Mouse (Mus musculus) liver, embryonic 14.5 days (tissue): ENCODE data around the gene Mta1. TPM values are rescaled to one million over a fixed set of nuclear protein-coding genes. Genes with fewer than 3 reads are reported as not detected.

ENCODE experiments used
- ATAC-seq: fragments of 200-750 bp; cut with Nextera tagmentation; 2 replicates; pipeline ENCODE4 v1.8.0; 2017; ENCODE audit warnings: moderate number of reproducible peaks, mild to moderate bottlenecking, moderate library complexity; ENCODE audit not compliant: insufficient read depth
- DNase-seq, 3 experiments: peaks; one replicate each; pipeline ENCODE4 v3.0.0-alpha.2; 2012 to 2013; ENCODE audit warnings: low read depth in 3 of 3, low spot score in 3 of 3
- H3K27ac ChIP-seq: fragments of 300-500 bp; sonication (generic); 2 replicates; pipeline ENCODE4 v1.5.1; 2014; ENCODE audit warnings: moderate library complexity, mild to moderate bottlenecking, control low read depth, inconsistent platforms
- H3K27me3 ChIP-seq: fragments of 300-500 bp; sonication (generic); 2 replicates; pipeline ENCODE4 v1.6.1; 2014; ENCODE audit warnings: mild to moderate bottlenecking, low read length, moderate library complexity; ENCODE audit not compliant: control insufficient read depth, insufficient read depth
- H3K36me3 ChIP-seq: fragments of 300-500 bp; sonication (generic); replicated peaks from 2 replicates; pipeline ENCODE4 v1.6.1; 2014; ENCODE audit warnings: low read depth; ENCODE audit not compliant: control insufficient read depth, insufficient read depth
- H3K4me1 ChIP-seq, 2 experiments: fragments of 200-500 bp in 1 of 2; fragments of 300-500 bp in 1 of 2; sonication (generic) in 1 of 2; replicated peaks; 2 replicates each; pipeline ENCODE4 v1.6.1; 2012 to 2014; ENCODE audit warnings: antibody characterized with exemption in 1 of 2, inconsistent platforms in 1 of 2, low read length in 1 of 2; ENCODE audit not compliant: control insufficient read depth in 2 of 2, insufficient read depth in 2 of 2
- H3K4me2 ChIP-seq: fragments of 300-500 bp; sonication (generic); 2 replicates; pipeline ENCODE4 v1.6.1; 2014; ENCODE audit warnings: low read depth, mild to moderate bottlenecking, control low read depth, moderate library complexity
- H3K4me3 ChIP-seq, 2 experiments: fragments of 200-500 bp in 1 of 2; fragments of 300-500 bp in 1 of 2; sonication (generic) in 1 of 2; 2 replicates each; pipeline ENCODE4 v1.5.1; 2012 to 2014; ENCODE audit warnings: low read depth in 2 of 2, low read length in 2 of 2, mild to moderate bottlenecking in 2 of 2, control low read depth in 1 of 2, inconsistent platforms in 1 of 2, moderate library complexity in 1 of 2; ENCODE audit not compliant: insufficient read depth in 1 of 2
- H3K9ac ChIP-seq: fragments of 300-500 bp; sonication (generic); replicated peaks from 2 replicates; pipeline ENCODE4 v1.6.1; 2014; ENCODE audit warnings: mild to moderate bottlenecking, control low read depth, moderate library complexity
- H3K9me3 ChIP-seq: fragments of 300-500 bp; sonication (generic); 2 replicates; pipeline ENCODE4 v1.6.1; 2016; ENCODE audit warnings: low read length, mixed read lengths; ENCODE audit not compliant: control insufficient read depth
- CTCF ChIP-seq: IDR thresholded peaks from 2 replicates; pipeline ENCODE4 v1.5.1; 2016; ENCODE audit warnings: antibody characterized with exemption, low read depth, control low read depth
- EP300 ChIP-seq: IDR thresholded peaks from 2 replicates; pipeline ENCODE4 v1.6.1; 2016; ENCODE audit warnings: antibody characterized with exemption, low read depth
- WGBS: fragments of 180-500 bp; shearing (Covaris S2); extraction: QIAGEN DNeasy Blood & Tissue Kit; methylation state at CpG from one replicate; pipeline ENCODE4 v1.1.7; 2014; ENCODE audit not compliant: insufficient replicate concordance; 5-methylcytosine and 5-hydroxymethylcytosine counted together
- polyA plus RNA-seq, 2 experiments: library from polyadenylated mRNA; depleted of rRNA in 1 of 2; stranded (reverse) in 1 of 2; unstranded in 1 of 2; fragments of >200 nt; fragmentation: Nextera tagmentation in 1 of 2; extraction: Ambion mirVana in 1 of 2; gene quantifications; 2 replicates each; pipeline versions ENCODE4 v1.2.1 to v1.2.3; 2012 to 2014

Gene Mta1
- polyA plus RNA-seq, 2 experiments: 4.7 to 22.6 TPM

GRCm38 (mm10) chr12:113148381-113149035, 50.4 kb downstream of the Mta1 start:
- no peak overlapping the region for H3K27ac ChIP-seq
- H3K9ac ChIP-seq: no peak overlapping the region
- H3K4me1 ChIP-seq: peaks cover 15 to 24% of the 10 kb centered on the region in 2 experiments
- H3K9me3 ChIP-seq: no peaks in the 10 kb centered on the region
- 24% methylated on average over 16 of the region's 16 CpGs for WGBS
- no peak overlapping the region for H3K4me3 ChIP-seq
- no peaks in the 10 kb centered on the region for H3K36me3 ChIP-seq
- peak; percentile 74 for TF ChIP-seq CTCF
- no peak for TF ChIP-seq EP300
- peak; percentile 29; the same call in 1 of the 2 replicates for ATAC-seq
- H3K27me3 ChIP-seq: peaks cover 20% of the 10 kb centered on the region
- H3K4me2 ChIP-seq: no peak overlapping the region; the same call in 1 of the 2 replicates
- peak; percentile 58 to 74 (median 66) for DNase-seq

DNA sequence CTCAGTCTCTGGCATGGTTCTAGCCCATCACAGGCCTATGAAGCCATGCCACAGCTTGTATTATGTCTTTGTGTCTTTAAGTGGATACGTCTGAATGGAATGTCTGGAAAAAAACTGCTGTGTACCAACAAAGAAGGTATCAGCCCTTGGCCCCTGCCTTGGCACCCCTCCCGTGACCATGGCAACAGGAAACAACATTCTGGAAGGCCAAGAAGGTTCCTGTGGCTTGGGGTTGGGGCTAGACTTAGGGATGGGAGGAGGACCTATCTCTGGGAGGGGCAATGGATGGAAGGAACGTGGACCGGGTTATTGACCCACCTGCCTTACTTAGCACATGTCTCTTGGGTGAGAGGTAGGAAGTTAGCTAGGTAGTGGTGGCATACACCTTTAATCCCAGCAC, 51.3 kb downstream of the Mta1 start:
- DNase-seq (no peak), ATAC-seq (no peak)
- Histone ChIP-seq H3K36me3 (no peaks in the 10 kb centered on the region), H3K4me2 (no peak overlapping the region), H3K4me3 (no peak overlapping the region), H3K9ac (no peak overlapping the region), H3K27me3 (peaks cover 20% of the 10 kb centered on the region), H3K4me1 (peaks cover 15 to 24% of the 10 kb centered on the region in 2 experiments), H3K27ac (no peak overlapping the region), H3K9me3 (no peaks in the 10 kb centered on the region)
- TF ChIP-seq CTCF (no peak), EP300 (no peak)
- WGBS: 55% methylated on average over 4 of the region's 4 CpGs

DNA sequence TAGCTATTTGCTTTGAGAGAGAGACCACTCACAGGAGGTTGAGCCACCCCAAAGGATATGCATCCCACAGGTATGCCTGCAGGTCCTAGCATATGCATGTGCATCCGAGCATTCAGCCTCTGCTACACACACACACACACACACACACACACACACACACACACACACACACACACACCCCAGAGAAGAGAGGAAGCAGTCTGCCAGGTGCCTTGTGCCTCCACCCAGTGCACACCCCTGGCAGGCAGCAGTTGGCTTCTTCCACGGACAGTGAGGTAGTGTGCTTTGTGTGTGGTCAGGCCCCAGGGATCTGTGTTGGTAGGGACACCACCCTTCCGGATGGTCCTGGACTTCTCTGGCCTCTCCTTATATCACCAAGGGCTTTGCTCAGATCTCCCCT, 51.8 kb downstream of the Mta1 start:
- no peak overlapping the region for H3K4me2 ChIP-seq
- no peaks in the 10 kb centered on the region for H3K9me3 ChIP-seq
- ATAC-seq (no peak), DNase-seq (no peak)
- H3K36me3 ChIP-seq: no peaks in the 10 kb centered on the region
- H3K4me3 ChIP-seq: no peak overlapping the region
- WGBS: 53% methylated on average over 3 of the region's 3 CpGs
- no peak overlapping the region for H3K27ac ChIP-seq
- peaks cover 20% of the 10 kb centered on the region for H3K27me3 ChIP-seq
- H3K9ac ChIP-seq: no peak overlapping the region
- TF ChIP-seq CTCF: no peak
- TF ChIP-seq EP300: no peak
- peaks cover 17 to 24% of the 10 kb centered on the region in 2 experiments for H3K4me1 ChIP-seq

- H3K4me3 ChIP-seq: no peak overlapping the region
- H3K27ac ChIP-seq: no peak overlapping the region
- DNase-seq (no peak), ATAC-seq (no peak)
- H3K9ac ChIP-seq: no peak overlapping the region
- H3K36me3 ChIP-seq: no peaks in the 10 kb centered on the region
- TF ChIP-seq CTCF: no peak
- TF ChIP-seq EP300: no peak
- H3K4me2 ChIP-seq: no peak overlapping the region
- 24% methylated on average over 4 of the region's 4 CpGs for WGBS
- H3K27me3 ChIP-seq: peaks cover 20% of the 10 kb centered on the region
- no peaks in the 10 kb centered on the region for H3K9me3 ChIP-seq
- peaks cover 23 to 28% of the 10 kb centered on the region in 2 experiments for H3K4me1 ChIP-seq
Observed at GRCm38 (mm10) chr12:113150591-113150990, 52.5 kb downstream of the Mta1 start.

DNA sequence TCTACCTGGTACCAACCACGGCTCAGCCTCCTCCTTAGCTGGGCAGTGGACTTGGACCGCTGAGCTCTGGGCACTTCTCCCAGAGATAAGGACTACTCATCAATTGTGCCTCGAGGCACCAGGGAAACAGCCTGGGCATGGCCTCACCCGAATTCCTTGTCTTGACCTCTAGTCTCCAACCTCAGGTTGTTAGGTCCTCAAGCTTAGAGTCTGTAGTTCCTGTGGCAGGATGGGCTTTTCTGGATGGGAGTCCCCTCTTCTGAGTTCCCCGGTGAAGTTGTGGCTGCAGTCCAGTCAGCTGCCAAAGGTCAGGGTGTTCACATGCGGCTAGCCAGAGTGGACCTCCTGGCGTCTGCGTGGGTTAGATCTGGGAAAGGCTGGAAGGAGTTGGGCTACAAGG, 53.0 kb downstream of the Mta1 start:
- no peaks in the 10 kb centered on the region for H3K9me3 ChIP-seq
- H3K4me3 ChIP-seq: no peak overlapping the region
- H3K36me3 ChIP-seq: no peaks in the 10 kb centered on the region
- 45% methylated on average over 8 of the region's 8 CpGs for WGBS
- H3K27ac ChIP-seq: no peak overlapping the region
- H3K9ac ChIP-seq: no peak overlapping the region
- no peak for ATAC-seq
- no peak for TF ChIP-seq CTCF
- no peak for TF ChIP-seq EP300
- DNase-seq: no peak
- peaks cover 20% of the 10 kb centered on the region for H3K27me3 ChIP-seq
- no peak overlapping the region; the same call in 1 of the 2 replicates for H3K4me2 ChIP-seq
- H3K4me1 ChIP-seq: peaks cover 23 to 28% of the 10 kb centered on the region in 2 experiments
